Mouse (Mus musculus): Measurements from ENCODE around the gene Rrp7a.
"Not testable (repeated sequence)": the region's sequence is repeated elsewhere in the genome, so short reads cannot be mapped to it uniquely, and the experiment has no call there.

The Rrp7a gene

GRCm38 (mm10) chr15:83156929-83157666 is 34.5 kb upstream of the Rrp7a start:
- no peak for DNase-seq (ENCODE audit: low spot score in 2 of 2)

- no peak for DNase-seq (ENCODE audit: low spot score in 2 of 2)
These were observed 33.2 kb upstream of the Rrp7a start for GRCm38 (mm10) chr15:83155672-83156419.

GRCm38 (mm10) chr15:83154309-83154708 is 31.7 kb upstream of the Rrp7a start:
- no peak for DNase-seq (ENCODE audit: low spot score in 2 of 2)

GRCm38 (mm10) chr15:83150694-83151093 is 28.1 kb upstream of the Rrp7a start:
- no peak for DNase-seq (ENCODE audit: low spot score in 2 of 2)

- DNase-seq (ENCODE audit: low spot score in 2 of 2) = no peak
These were observed 27.5 kb upstream of the Rrp7a start for GRCm38 (mm10) chr15:83150073-83150442.

GRCm38 (mm10) chr15:83149196-83150072 is 26.8 kb upstream of the Rrp7a start, which contains the start of gene Poldip3:
Poldip3 (minus strand) TSS chr15:83149384.
- DNase-seq (ENCODE audit: low spot score in 2 of 2) = peak; percentile 98 to 99

GRCm38 (mm10) chr15:83148801-83149195 is 26.2 kb upstream of the Rrp7a start:
- no peak for DNase-seq (ENCODE audit: low spot score in 2 of 2)

- no peak for DNase-seq (ENCODE audit: low spot score in 2 of 2)
These were observed 25.8 kb upstream of the Rrp7a start for GRCm38 (mm10) chr15:83148395-83148794.

GRCm38 (mm10) chr15:83145541-83145940 is 22.9 kb upstream of the Rrp7a start:
- no peak for DNase-seq (ENCODE audit: low spot score in 2 of 2)

- peak in 1 of 2 experiments; percentile 60 for DNase-seq (ENCODE audit: low spot score in 2 of 2)
These were observed 20.3 kb upstream of the Rrp7a start for GRCm38 (mm10) chr15:83142861-83143260.

- DNase-seq (ENCODE audit: low spot score in 2 of 2) = no peak
These were observed 13.1 kb upstream of the Rrp7a start for GRCm38 (mm10) chr15:83135654-83136053.

- DNase-seq (ENCODE audit: low spot score in 2 of 2) = no peak
These were observed 12.1 kb upstream of the Rrp7a start for GRCm38 (mm10) chr15:83134671-83135070.

- DNase-seq (ENCODE audit: low spot score in 2 of 2) = no peak
These were observed 7.1 kb upstream of the Rrp7a start for GRCm38 (mm10) chr15:83129530-83130231.

GRCm38 (mm10) chr15:83127037-83127436 is 4.4 kb upstream of the Rrp7a start:
- DNase-seq (ENCODE audit: low spot score in 2 of 2) = not testable (repeated sequence)

GRCm38 (mm10) chr15:83126582-83126981 is 4.0 kb upstream of the Rrp7a start:
- no peak for DNase-seq (ENCODE audit: low spot score in 2 of 2)

GRCm38 (mm10) chr15:83124625-83125024 is 2.0 kb upstream of the Rrp7a start:
- no peak for DNase-seq (ENCODE audit: low spot score in 2 of 2)

- DNase-seq (ENCODE audit: low spot score in 2 of 2) = peak; percentile 82 to 83
These were observed 664 bp downstream of the Rrp7a start for GRCm38 (mm10) chr15:83121709-83122565.

- peak; percentile 78 to 79 for DNase-seq (ENCODE audit: low spot score in 2 of 2)
These were observed 4.2 kb downstream of the Rrp7a start for GRCm38 (mm10) chr15:83118360-83118759.

- no peak for DNase-seq (ENCODE audit: low spot score in 2 of 2)
These were observed 7.5 kb downstream of the Rrp7a start for GRCm38 (mm10) chr15:83115071-83115470.

- DNase-seq (ENCODE audit: low spot score in 2 of 2) = no peak
These were observed 8.5 kb downstream of the Rrp7a start for GRCm38 (mm10) chr15:83114106-83114505.
